Mouse (Mus musculus) intestine, embryonic 15.5 days (tissue): ENCODE measurements around the gene Zbtb24. TPM values are rescaled to one million over a fixed set of nuclear protein-coding genes. Genes with fewer than 3 reads are reported as not detected.

ENCODE experiments used
- ATAC-seq: fragments of 200-750 bp; cut with Nextera tagmentation; 2 replicates; pipeline ENCODE4 v1.8.0; 2017; ENCODE audit warnings: moderate TSS enrichment, moderate library complexity
- H3K27ac ChIP-seq: fragments of 300-500 bp; sonication (generic); 2 replicates; pipeline ENCODE4 v1.5.1; 2015; ENCODE audit warnings: mild to moderate bottlenecking, inconsistent platforms
- H3K27me3 ChIP-seq: fragments of 300-500 bp; sonication (generic); replicated peaks from 2 replicates; pipeline ENCODE4 v1.6.1; 2015; ENCODE audit warnings: inconsistent platforms
- H3K36me3 ChIP-seq: fragments of 300-500 bp; sonication (generic); 2 replicates; pipeline ENCODE4 v1.6.1; 2015; ENCODE audit warnings: inconsistent platforms
- H3K4me1 ChIP-seq: fragments of 300-500 bp; sonication (generic); replicated peaks from 2 replicates; pipeline ENCODE4 v1.6.1; 2015; ENCODE audit warnings: inconsistent platforms
- H3K4me2 ChIP-seq: fragments of 300-500 bp; sonication (generic); replicated peaks from 2 replicates; pipeline ENCODE4 v1.6.1; 2015; ENCODE audit warnings: mild to moderate bottlenecking, inconsistent platforms
- H3K4me3 ChIP-seq: fragments of 300-500 bp; sonication (generic); replicated peaks from 2 replicates; pipeline ENCODE4 v1.5.1; 2015; ENCODE audit warnings: inconsistent platforms
- H3K9ac ChIP-seq: fragments of 300-500 bp; sonication (generic); 2 replicates; pipeline ENCODE4 v1.6.1; 2015; ENCODE audit warnings: inconsistent platforms
- H3K9me3 ChIP-seq: fragments of 300-500 bp; sonication (generic); 2 replicates; pipeline ENCODE4 v1.6.1; 2016; ENCODE audit warnings: inconsistent platforms
- WGBS: fragments of 180-500 bp; shearing (Covaris S2); methylation state at CpG from one replicate; pipeline ENCODE4 v1.1.7; 2015; 5-methylcytosine and 5-hydroxymethylcytosine counted together
- polyA plus RNA-seq: library from polyadenylated mRNA; unstranded; fragments of >200 nt; fragmentation: Nextera tagmentation; extraction: Ambion mirVana; gene quantifications from 2 replicates; pipeline ENCODE4 v1.2.1, GENCODE M21; 2015

Gene Zbtb24
- polyA plus RNA-seq, 1 experiment from 2014 or later = 14.3 TPM

GRCm38 (mm10) chr10:41472534-41472933 lies 22.4 kb downstream of the Zbtb24 start:
- H3K9me3 ChIP-seq = no peaks in the 10 kb centered on the region
- peaks cover 19% of the 10 kb centered on the region for H3K4me1 ChIP-seq
- H3K27me3 ChIP-seq = no peaks in the 10 kb centered on the region
- ATAC-seq = no peak
- H3K27ac ChIP-seq = no peak overlapping the region
- no peaks in the 10 kb centered on the region for H3K36me3 ChIP-seq
- no peak overlapping the region for H3K4me3 ChIP-seq
- H3K9ac ChIP-seq = no peak overlapping the region
- H3K4me2 ChIP-seq = no peak overlapping the region

DNA sequence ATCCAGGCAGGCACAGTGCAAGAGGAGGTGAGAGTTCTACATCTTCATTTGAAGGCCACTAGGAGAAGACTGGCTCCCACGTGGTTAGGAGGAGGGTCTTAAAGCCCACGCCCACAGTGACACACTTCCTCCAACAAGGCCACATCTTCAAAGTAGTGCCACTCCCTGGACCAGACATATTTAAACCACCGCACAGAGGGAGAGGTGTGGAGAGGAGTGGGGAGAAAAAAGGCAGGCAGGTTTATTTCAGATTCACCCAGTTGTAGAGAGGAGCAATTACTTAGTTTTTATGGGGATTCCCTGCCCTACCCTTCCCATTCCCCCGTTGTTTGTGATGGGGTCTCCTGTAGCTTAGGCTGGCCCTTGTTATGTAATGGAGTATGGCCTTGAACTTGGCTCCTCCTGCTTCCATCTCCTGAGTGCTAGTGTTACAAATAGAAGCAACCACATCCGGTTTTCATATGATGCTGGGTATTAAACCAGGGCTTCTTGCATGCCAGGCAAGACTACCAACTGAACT lies 22.8 kb downstream of the Zbtb24 start:
- 68% methylated on average over 5 of the region's 5 CpGs for WGBS
- Histone ChIP-seq H3K9ac (no peak overlapping the region), H3K9me3 (no peaks in the 10 kb centered on the region), H3K27me3 (no peaks in the 10 kb centered on the region), H3K4me2 (no peak overlapping the region), H3K27ac (no peak overlapping the region), H3K4me1 (peaks cover 22% of the 10 kb centered on the region), H3K36me3 (no peaks in the 10 kb centered on the region), H3K4me3 (no peak overlapping the region)
- no peak for ATAC-seq

- no peaks in the 10 kb centered on the region for H3K27me3 ChIP-seq
- no peak overlapping the region for H3K4me3 ChIP-seq
- H3K27ac ChIP-seq = peak overlapping the region; percentile 7; the same call in 1 of the 2 replicates
- peaks cover 23% of the 10 kb centered on the region for H3K4me1 ChIP-seq
- no peak overlapping the region for H3K9ac ChIP-seq
- H3K4me2 ChIP-seq = no peak overlapping the region
- no peak for ATAC-seq
- no peaks in the 10 kb centered on the region for H3K36me3 ChIP-seq
- no peaks in the 10 kb centered on the region for H3K9me3 ChIP-seq
- WGBS = 67% methylated on average over 6 of the region's 6 CpGs
Measured at GRCm38 (mm10) chr10:41473782-41474468, 23.7 kb downstream of the Zbtb24 start.

DNA sequence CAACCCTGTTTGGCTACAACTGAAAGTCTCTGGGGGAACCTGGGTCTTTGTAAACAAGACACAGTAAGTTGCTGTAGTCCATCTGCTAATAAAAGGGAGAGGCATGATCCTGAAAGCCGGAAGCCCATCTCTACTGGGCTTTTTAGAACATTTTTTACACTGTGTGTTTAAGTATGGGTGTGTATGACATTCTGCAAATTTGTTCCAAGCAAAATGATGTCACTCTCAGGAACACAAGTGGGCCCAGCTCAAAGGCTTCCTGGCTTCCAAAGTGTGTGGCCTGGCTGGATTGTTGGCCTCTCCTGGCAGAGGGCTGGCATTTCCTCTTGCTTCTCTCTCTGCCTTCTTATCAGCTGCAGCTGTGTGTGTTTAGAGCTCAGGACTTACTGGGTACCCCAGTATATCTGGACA lies 24.8 kb downstream of the Zbtb24 start:
- no peak overlapping the region for H3K4me3 ChIP-seq
- H3K4me1 ChIP-seq = peaks cover 23% of the 10 kb centered on the region
- H3K27me3 ChIP-seq = no peaks in the 10 kb centered on the region
- WGBS = 41% methylated on average over 1 of the region's 1 CpGs
- peak overlapping the region; percentile 32 for H3K27ac ChIP-seq
- H3K4me2 ChIP-seq = no peak overlapping the region
- H3K9ac ChIP-seq = no peak overlapping the region
- H3K36me3 ChIP-seq = no peaks in the 10 kb centered on the region
- no peaks in the 10 kb centered on the region for H3K9me3 ChIP-seq
- ATAC-seq = no peak

DNA sequence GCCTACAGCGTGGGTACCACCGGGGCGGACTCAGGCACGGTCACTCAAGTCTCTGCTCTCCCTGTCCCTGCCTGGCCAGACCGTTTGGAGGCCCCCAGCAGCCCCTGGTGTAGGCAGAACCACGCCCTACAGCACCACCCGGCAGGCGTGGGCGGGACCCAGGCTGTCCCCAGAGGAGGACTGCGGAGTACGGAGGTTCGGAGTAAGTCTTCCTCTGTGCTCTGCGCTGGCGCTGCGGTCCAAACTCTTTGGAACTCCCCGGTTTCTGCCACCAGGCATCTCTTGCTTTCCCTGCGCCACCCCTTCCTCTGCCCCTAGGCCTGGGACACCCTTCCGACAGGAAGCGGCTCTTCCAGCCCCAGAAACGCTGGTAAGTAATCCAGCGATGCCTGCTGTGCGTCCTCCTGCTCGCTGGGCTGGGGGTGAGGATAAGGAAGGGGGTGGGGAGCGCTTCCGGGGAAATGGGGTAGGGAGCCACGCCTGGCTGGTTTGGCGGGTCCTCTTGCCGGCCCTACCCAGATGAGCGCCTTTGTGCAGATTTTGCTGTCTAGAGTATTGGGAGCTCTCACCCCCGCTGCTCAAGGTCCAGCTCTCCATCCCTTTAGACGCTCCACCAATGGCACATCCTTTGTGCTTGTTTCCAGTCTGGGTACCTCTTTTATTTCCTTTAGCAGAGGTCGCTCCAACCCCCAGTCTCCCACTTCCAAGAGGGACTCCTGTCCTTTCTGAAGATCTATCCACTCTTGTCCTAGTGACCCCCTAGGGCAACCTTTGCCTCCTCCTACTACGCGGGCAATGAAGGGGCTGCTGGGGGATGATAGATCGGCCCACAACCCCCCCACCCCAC lies 26.2 kb downstream of the Zbtb24 start, which contains the start of gene Mical1:
TSS of gene Mical1 (plus strand) at position 144 of the 847 bp plus-strand sequence.
- peak; percentile 73 for ATAC-seq
- H3K4me2 ChIP-seq = peak within 1 kb of the TSS; percentile 94
- H3K9me3 ChIP-seq = no peaks in the 10 kb centered on the region
- peak within 1 kb of the TSS; percentile 59 for H3K4me3 ChIP-seq
- under 1% methylated on average over 35 of the region's 35 CpGs for WGBS
- H3K9ac ChIP-seq = peak within 1 kb of the TSS; percentile 67
- H3K27ac ChIP-seq = peak within 1 kb of the TSS; percentile 80
- peaks cover 23% of the 10 kb centered on the region for H3K4me1 ChIP-seq
- no peaks in the 10 kb centered on the region for H3K36me3 ChIP-seq
- H3K27me3 ChIP-seq = no peaks in the 10 kb centered on the region

DNA sequence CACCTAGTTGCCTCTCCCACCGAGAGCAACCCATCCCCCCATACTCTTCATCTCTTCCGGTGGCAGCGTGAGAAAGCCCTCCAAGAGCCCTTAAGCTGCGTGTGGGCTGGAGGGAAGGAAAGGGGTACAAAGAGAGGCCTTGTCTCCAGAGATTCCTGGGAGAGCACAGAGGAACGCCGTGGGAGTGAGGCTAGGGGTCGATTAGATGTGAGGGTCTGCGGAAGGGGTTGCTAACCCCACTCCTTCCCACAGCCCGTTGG lies 26.8 kb downstream of the Zbtb24 start:
- Histone ChIP-seq H3K4me3 (peak overlapping the region; percentile 59), H3K27ac (peak overlapping the region; percentile 80), H3K27me3 (no peaks in the 10 kb centered on the region), H3K9me3 (no peaks in the 10 kb centered on the region), H3K4me2 (peak overlapping the region; percentile 94), H3K9ac (peak overlapping the region; percentile 67), H3K4me1 (peaks cover 23% of the 10 kb centered on the region), H3K36me3 (peaks cover 1% of the 10 kb centered on the region; the same call in 1 of the 2 replicates)
- 5% methylated on average over 9 of the region's 9 CpGs for WGBS
- ATAC-seq = peak; percentile 3; the same call in 1 of the 2 replicates

GRCm38 (mm10) chr10:41477278-41478181 lies 27.3 kb downstream of the Zbtb24 start:
- peaks cover 5% of the 10 kb centered on the region; the same call in 1 of the 2 replicates for H3K36me3 ChIP-seq
- H3K9ac ChIP-seq = peak overlapping the region; percentile 67
- peak overlapping the region; percentile 59 for H3K4me3 ChIP-seq
- peak overlapping the region; percentile 94 for H3K4me2 ChIP-seq
- 6% methylated on average over 20 of the region's 20 CpGs for WGBS
- no peaks in the 10 kb centered on the region for H3K27me3 ChIP-seq
- H3K9me3 ChIP-seq = no peaks in the 10 kb centered on the region
- peak; percentile 63 for ATAC-seq
- peaks cover 23% of the 10 kb centered on the region for H3K4me1 ChIP-seq
- H3K27ac ChIP-seq = peak overlapping the region; percentile 80

DNA sequence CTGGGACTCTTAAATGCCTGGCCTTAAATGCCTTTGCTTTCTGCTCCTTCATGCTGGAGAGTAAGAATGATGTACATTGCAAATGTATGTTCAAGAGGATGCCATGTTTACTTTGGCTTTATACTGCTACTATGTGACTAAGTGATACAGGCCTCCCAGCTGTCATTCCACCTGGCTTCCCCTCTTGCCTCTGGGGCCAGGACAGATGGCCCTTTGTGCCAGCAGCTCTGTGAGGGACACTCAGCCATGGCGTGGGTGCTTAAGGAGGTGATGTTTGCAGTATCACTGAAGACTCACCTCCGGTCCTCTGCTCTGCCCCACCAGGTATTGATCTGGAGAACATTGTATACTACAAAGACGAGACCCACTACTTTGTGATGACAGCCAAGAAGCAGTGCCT lies 29.8 kb downstream of the Zbtb24 start:
- Histone ChIP-seq H3K4me1 (peaks cover 18% of the 10 kb centered on the region), H3K36me3 (peaks cover 16% of the 10 kb centered on the region), H3K4me3 (no peak overlapping the region), H3K4me2 (no peak overlapping the region), H3K27ac (no peak overlapping the region), H3K27me3 (no peaks in the 10 kb centered on the region), H3K9ac (no peak overlapping the region), H3K9me3 (no peaks in the 10 kb centered on the region)
- ATAC-seq = no peak
- WGBS = 78% methylated on average over 3 of the region's 3 CpGs

DNA sequence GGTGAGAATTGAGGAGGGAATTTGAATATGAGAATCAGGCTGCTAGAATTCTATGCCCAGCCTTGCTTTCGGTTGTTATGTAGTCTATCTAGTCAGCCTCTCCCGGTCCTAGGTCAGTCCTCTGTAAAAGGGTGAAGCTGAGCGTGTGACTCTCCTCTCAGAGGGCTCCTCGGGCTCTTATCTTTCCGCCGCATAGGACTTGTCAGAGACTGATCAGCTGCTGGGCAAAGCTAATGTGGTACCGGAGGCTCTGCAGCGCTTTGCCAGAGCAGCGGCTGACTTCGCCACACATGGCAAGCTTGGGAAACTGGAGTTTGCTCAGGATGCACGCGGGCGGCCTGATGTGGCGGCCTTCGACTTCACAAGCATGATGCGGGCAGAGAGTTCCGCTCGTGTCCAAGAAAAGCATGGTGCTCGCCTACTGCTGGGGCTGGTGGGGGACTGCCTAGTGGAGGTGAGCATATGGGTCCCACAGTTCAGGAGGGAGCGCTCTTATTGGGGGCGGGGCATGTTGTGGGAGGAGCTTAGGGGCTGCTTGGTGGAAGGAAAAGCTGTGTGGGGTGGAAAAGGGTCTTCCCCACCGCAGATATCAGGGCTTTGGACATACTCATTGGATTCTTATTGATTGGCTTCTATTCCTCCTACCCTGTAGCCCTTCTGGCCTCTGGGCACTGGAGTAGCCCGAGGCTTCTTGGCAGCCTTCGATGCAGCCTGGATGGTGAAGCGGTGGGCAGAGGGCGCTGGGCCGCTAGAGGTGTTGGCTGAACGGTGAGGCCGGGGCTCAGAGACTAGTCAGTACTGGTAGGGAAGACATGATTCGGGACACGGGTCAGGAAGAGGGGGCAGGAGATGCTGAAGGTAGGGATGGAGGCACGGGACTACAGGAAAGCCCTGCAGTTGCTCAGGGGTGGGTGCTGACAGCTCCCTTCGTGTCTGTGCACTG lies 31.0 kb downstream of the Zbtb24 start:
- no peaks in the 10 kb centered on the region for H3K27me3 ChIP-seq
- WGBS = 71% methylated on average over 33 of the region's 33 CpGs
- no peak overlapping the region for H3K4me2 ChIP-seq
- no peak overlapping the region for H3K4me3 ChIP-seq
- peaks cover 26% of the 10 kb centered on the region for H3K36me3 ChIP-seq
- ATAC-seq = no peak
- peaks cover 10% of the 10 kb centered on the region for H3K4me1 ChIP-seq
- no peak overlapping the region for H3K9ac ChIP-seq
- H3K9me3 ChIP-seq = no peaks in the 10 kb centered on the region
- no peak overlapping the region for H3K27ac ChIP-seq

GRCm38 (mm10) chr10:41482446-41482845 lies 32.3 kb downstream of the Zbtb24 start:
- no peak overlapping the region for H3K4me2 ChIP-seq

GRCm38 (mm10) chr10:41485778-41486177 lies 35.6 kb downstream of the Zbtb24 start:
- Histone ChIP-seq H3K4me2 (no peak overlapping the region), H3K27me3 (no peaks in the 10 kb centered on the region), H3K4me1 (peaks cover 21% of the 10 kb centered on the region), H3K9me3 (no peaks in the 10 kb centered on the region), H3K36me3 (peaks cover 40% of the 10 kb centered on the region), H3K4me3 (no peak overlapping the region), H3K27ac (no peak overlapping the region), H3K9ac (no peak overlapping the region)
- no peak for ATAC-seq
- WGBS = 88% methylated on average over 16 of the region's 16 CpGs

More at GRCm38 (mm10) chr10:41482446-41482845, 32.3 kb downstream of the Zbtb24 start:
- H3K27me3 ChIP-seq = no peaks in the 10 kb centered on the region
- H3K27ac ChIP-seq = no peak overlapping the region
- H3K9me3 ChIP-seq = no peaks in the 10 kb centered on the region
- ATAC-seq = no peak
- no peak overlapping the region for H3K4me3 ChIP-seq
- H3K4me1 ChIP-seq = peaks cover 11% of the 10 kb centered on the region
- peaks cover 36% of the 10 kb centered on the region for H3K36me3 ChIP-seq
- WGBS = 88% methylated on average over 7 of the region's 7 CpGs
- H3K9ac ChIP-seq = no peak overlapping the region
